Mouse (Mus musculus) retina, postnatal 1 day (tissue): ENCODE results near the gene Btbd11.
A peak's percentile ranks its signal among the peaks of the same experiment; 100 is the strongest.

Source experiments
- DNase-seq: peaks from one replicate; pipeline ENCODE4 v3.0.0-alpha.2; 2012

Btbd11 gene

DNA sequence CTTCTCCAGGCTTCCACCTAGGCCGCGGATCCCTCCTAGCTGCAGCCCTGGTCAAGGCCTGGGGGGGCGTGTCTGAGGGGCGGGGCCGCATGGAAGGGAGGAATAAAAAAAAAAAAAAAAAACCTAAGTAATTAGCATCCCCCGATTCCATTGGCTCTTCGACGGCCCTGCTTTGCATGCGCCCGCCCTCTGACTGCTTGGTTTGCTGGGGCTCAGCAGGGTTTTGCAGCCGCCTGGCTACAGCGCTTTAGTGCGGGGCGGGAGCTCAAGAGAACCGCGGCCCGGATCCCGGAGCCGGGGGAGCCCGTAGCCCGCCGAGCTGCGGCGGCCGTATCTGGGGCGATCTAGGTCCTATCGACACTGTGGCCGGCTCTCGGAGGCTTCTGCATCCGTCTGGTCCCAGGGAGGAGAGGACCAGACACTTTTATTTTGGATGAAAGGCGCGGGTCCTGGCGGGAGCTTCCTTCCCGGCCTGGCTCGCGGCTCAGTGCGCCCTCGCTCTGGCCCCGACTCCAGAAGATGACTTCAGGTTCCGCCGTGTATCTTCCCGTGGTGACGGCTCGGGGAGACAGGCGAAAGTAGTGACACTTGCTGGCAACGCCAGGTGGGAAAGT, at the start of gene Btbd11:
Btbd11 (plus strand) TSS at position 210 of the 614 bp plus-strand sequence.
- DNase-seq, result peak; percentile 98

DNA sequence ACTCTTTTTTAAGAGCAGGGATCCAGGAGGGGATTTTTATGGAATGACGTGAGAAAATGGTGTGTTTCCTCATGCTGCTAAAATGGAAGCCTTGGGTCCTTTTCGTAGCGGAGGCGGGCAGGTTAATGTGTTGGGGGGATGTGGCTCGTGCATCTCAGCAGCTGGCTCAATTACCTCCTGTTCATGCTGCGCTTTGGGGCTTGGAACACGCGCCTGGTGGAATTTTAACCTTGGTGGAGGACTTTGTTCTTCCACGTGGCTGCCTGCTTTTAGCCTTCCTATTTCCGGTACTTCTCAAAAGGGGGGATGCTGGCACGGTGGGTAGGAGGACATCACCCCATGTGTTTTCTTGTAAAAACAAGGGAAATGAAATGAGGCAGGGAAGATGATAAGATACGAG, 47.9 kb upstream of the Btbd11 start:
- no peak for DNase-seq

DNA sequence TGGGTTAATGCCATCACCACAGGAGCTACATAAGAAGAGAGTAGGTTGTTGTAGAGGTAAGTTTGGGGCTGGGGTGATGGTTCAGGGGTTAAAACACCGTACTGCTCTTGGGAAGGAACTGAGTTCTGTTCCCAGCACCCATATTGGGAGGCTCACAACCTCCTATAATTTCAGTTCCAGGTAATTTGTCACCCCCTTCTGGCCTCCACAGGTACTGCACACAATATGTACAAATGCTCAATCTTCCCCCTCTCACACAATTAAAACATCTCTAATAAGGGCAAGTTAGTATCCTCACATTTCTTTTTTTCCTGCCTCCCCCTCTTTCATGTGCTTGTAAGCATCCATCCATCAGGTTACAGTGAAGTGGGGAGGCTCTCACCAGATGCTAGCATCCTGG, 44.7 kb upstream of the Btbd11 start:
- DNase-seq, result no peak

DNA sequence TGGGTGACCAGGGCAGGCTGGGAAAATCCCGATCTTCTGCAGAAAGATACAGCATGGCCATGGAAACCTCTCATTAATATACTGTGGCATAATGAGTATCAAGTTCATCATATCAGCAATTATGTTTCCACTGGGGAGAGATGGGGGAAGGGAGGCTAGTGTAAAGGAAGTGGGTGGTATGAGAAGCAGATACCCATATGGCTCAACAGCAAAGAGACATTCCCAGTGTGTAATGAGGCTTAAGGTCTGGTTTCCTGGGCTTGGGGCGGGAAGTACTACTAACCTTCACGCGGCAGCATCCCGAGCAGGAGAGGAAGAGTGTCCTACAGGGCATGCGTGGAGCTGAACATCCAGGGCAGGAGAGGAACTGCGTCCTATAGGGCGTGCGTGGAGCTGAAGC, 39.4 kb upstream of the Btbd11 start:
- peak; percentile 73 for DNase-seq

DNA sequence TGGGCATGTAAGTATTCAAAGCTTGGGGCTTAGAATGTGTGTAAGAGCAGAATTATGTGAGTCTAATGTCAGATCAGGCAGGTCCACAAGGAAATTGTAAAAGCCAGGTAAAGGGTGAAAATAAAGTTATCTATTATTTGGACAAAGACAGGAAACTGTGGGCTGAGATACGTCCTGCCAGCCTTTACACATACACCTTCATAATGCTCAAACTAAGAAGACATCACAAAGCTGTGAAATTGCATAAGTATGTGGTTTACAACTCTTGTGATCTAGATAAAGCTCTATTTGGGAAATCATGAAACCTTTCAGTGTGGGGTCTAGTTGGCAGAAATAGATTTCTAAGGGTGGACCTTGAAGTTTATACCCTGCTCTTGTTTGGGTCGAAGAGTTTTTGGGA, 34.1 kb upstream of the Btbd11 start:
- DNase-seq, result no peak

DNA sequence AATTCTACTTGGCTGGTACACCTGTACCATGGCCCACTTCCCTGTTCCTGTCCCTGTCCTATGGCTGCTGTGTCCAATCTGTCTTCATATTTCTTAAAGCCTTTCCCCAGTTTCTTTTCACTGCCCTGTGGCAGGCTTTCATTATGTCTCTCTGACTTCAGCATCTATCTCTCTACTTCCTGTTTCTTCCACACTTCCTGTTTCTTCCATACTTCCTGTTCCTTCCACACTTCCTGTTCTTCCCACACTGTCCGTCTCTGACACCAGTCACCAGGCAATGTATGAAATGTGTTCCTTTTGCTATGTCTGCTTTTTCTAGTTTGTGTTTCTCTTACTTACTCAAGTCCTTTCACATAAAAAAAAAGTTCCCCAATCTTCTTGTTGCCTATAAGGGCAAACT, 32.3 kb upstream of the Btbd11 start:
- no peak for DNase-seq

DNA sequence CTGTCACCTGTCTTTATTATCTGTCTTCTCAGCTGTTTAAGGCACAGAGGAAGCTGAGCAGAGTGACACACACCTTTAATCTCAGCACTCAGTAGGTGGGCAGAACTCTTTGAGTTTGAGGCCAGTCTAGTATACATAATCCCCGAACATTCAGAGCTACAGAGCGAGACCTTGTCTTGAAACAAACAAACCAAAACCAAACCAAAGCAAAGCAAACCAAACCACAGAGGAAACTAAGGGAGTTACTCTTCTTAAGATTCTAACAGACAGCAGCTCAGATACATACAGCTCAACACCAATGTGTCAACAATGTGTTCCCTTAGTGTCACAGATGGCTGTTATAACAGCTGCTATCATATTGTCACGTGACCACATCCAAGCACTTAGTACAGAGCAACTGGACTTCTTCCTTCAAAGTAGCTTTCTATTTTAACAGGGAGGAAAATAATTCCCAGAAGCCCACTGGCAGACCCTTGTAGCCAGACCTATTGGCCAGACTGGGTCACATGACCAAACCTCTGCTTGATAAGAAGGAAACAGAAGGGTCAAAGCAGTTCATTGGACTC, 27.0 kb upstream of the Btbd11 start:
- no peak for DNase-seq

DNA sequence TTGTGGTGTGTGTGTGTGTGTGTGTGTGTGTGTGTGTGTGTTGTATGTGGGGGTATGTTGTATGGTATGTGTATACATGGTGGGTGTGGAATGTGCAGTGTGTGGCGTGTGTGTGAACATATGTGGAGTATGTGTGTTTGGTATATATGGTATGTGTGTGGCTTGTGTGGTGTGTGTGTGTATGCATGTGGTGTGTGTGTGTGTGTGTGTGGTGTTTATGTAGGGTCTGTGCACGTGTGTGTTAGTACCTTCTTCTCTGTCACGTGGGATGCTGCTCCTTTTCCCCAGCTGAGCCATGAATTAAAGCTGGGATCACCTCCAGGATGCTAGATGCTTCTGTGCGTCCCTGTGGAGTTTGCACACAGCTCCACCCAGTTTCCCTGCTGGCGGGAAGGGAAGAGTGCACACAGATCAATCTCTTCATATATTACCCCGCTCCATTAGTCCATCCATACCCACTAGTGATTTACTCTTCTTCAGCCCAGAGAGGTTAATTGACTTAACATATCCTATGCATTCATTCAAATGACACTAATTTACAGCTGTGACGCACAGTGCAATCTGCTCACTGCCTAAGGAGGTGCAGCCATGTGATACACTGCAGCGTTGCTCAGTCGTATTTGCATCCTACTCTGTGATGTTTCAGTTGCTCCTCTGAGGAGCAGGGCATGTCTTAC, 23.7 kb upstream of the Btbd11 start:
- DNase-seq, result peak; percentile 34

DNA sequence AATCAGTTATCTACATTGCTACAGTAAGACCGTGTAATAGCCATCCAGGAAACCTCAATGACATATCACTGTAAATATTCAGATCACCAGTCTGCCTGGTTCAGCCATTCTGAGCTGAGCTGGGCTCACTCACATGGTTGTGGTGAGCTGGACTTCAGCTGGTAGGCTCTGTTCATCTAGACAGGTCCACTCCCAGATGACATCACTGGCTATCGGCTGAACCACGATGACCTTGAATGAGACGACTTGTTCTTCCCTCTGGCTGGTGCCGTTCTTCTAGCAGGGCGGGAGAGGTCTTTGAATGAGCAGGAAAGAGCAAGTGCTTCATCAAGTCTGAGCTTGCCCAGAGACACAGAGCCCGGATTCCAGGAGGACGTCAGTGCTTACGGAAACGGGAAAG, 19.7 kb upstream of the Btbd11 start:
- no peak for DNase-seq

DNA sequence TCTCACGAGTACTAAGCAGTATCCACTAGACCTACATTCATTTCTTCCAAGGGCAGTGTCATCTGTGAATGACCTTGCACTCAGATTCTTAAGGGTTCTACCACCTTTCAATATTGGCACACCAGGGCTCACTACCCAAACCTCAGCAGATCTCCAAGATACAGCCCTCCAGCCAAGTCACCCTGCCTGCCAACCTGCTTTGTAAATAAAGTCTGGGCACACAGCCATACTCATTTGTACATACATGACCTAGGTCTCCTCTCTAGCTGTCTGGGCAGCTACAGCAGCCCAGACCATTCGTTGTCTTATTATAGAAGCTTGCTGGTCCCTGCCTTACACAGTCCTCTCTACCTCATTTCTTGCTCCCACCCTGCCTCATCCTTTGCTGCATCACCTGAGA, 15.3 kb upstream of the Btbd11 start:
- no peak for DNase-seq

DNA sequence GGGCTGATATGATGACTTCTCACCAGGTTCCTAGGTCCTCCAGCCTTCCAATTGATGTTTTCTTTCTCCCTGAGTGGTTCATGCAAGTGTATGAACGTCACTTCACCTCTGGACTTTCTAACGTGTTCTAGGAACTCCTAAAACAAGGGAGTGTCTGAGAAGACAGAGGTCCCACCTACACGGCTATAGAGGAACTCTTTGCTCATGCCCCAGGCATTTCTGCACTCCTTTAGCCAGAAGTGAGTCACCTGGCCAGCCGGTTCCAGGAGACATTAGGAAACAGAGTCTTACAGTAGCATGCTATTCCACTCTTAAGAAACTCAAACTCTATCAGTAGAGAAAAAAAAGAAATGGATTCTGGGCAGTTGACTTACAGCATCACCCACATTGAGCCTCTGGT, 14.5 kb upstream of the Btbd11 start:
- DNase-seq, result no peak

DNA sequence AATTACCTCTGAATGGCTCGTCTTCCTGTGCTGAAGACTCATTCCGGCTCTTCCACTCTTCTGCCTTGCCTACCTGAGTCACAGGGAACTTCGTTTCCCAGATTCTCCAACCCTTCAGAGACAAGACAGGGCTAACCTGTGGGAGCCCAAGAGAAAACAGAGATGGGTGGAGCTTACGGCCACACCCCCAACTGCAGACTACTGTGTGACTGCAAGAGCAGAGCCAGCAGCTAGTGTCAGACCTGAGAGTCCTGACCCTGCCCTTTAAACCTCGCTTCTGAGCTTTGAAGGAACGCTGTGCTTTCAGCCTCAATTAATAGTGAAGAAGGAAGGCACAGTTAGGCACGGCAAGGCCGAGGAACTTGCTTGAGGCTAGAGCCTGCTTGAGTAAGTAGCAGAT, 7.6 kb upstream of the Btbd11 start:
- peak; percentile 48 for DNase-seq

DNA sequence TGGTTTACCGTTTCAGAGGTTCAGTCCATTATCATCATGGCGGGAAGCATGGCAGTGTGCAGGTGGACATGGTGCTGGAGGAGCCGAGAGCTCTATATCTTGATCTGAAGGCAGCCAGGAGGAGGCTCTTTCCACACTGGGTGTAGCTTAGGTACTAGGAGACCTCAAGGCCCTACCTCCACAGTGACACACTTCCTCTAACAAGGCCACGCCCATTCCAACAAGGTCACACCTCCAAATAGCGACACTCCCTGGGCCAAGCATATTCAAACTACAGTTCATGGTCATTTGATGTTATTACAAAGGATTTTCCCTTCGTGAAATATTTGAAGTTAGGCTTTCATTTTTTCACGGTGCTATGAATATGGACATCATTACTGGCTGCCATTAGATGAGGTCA, 3.6 kb upstream of the Btbd11 start:
- DNase-seq, result no peak

DNA sequence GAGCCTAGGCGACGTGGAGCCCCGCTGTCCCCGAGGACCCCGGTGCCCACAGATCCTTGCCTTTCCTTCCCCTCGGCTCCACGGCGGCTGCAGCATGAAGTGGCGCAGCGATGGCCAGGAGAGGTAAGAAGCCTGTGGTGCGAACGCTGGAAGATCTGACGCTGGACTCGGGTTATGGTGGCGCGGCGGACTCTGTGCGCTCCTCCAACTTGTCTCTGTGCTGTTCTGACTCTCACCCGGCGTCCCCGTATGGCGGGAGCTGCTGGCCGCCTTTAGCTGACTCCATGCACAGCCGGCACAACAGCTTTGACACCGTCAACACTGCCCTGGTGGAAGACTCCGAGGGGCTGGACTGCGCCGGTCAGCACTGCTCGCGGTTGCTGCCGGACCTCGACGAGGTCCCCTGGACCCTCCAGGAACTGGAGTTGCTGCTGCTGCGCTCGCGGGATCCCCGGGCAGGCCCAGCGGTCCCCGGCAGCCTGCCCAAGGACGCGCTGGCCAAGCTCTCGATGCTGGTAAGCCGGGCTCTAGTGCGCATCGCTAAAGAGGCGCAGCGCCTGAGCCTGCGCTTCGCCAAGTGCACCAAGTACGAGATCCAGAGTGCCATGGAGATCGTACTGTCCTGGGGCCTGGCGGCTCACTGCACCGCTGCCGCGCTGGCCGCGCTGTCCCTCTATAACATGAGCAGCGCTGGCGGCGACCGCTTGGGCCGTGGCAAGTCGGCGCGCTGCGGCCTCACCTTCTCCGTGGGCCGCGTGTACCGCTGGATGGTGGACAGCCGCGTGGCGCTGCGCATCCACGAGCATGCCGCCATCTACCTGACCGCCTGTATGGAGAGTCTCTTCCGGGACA, 831 bp downstream of the Btbd11 start:
- peak; percentile 68 for DNase-seq

DNA sequence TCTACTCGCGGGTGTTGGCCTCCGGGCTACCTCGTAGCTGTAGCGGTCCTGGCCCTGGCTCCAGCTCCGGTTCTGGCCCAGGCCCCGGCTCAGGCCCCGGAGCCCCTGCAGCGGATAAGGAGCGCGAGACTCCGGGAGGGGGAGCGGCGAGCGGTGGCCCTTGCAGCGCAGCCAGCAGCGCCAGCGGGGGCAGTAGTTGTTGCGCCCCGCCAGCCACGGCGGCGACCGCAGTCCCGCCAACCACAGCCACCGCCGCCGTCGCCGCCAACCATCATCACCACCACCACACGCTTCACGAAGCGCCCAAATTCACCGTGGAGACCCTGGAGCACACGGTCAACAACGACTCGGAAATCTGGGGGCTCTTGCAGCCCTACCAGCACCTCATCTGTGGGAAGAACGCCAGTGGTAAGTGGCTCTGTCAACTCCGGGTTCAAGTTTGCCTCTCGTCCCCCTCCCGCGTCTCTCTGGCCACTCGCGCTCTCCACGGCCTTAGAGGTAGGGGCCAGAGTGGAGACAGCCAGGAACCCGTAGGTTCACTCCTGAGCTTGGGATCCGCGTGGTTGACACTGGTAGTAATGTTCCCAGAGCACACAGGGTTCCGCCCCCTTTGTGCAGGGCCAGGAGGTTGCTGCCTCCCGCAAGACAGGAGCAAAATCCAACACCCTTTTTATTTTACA, 1.6 kb downstream of the Btbd11 start:
- DNase-seq, result no peak

DNA sequence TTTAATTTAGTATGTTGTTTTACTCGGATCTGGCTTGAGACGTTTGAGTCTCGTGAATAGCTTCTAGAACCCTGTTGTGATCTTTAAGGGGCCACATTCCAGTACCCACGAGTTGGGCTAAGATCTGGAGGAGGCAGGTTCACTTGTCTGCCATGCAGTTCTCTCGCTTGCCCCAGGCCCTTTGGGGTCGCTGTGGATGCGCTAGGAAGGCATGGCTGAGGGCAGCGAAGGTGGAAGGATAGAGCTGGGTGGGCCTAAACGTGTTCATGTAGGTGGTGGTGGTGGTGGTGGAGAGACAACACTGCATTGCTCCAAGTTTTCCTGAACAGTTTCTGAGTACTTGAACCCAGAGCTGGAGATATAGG, 2.1 kb downstream of the Btbd11 start:
- peak; percentile 78 for DNase-seq

DNA sequence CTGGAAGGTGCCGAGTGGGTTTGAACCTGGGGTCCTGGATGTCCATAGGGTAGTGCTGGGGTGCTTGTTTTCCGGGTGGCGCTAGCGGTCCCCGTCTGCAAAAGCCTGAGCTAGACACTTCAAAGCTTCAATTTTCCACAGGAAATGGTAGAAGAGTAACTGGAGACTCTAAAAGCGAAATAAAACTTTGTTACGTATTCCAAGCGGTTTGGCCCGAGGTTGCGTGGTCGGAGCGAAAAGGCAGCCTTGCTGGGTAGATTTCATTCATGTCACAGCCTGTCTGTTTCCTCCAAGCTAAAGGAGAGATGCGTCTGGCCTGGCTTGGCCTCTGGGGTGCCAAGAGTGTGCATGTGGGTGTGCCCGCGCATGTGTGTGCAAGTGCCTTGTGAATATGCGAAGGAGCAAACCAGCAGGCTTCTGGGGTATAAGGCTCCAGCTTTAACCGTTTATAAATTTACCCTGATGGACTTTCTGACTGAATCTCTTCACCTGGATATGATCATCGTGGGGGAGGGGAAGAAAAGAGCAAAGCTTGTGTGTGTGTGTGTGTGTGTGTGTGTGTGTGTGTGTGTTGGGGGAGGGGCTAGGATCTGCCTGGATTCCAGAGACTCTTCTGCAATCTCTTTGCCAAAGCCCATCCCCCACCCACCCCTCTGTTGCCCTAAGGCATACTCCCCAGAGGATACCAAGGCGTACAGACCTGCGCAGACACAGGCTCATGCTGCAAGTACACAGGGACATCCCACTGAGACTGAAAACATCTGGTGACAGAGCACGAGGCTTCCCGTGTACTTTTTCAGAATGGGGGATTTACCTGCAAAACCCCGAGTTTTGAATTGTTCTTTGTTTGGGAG, 2.9 kb downstream of the Btbd11 start:
- peak; percentile 24 for DNase-seq

DNA sequence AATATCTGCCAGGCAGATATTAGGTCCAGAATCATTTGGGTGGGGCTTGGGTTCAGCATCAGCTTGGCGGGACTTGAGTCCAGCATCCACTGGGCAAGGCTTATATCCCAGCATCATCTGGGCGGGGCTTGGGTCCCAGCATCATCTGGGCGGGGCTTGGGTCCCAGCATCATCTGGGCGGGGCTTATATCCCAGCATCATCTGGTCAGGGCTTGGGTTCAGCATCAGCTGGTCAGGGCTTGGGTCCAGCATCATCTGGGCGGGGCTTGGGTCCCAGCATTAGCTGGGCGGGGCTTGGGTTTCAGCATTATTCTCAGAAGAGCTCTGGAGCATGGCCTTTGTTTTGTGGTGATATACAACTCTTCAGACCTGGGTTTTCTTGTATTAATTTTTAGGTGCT, 6.4 kb downstream of the Btbd11 start:
- peak; percentile 41 for DNase-seq

DNA sequence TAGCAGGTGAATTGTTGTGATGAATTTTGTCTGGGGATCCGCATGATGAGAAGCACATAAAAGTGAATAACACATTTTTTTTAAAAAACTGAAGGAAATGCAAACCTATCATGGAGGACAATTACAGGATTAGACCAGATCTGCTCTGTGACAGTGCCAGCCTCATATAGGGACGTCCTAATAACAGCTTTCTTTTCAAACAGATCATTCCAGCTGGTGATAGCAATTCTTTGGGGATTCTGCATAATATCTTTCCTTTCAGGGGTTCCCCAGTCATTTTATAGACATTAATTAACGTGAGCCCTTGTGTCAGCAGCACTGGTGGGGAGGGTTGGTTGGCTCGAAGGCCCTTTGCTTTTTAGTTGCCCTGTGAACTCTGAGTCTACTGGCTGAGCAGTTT, 7.9 kb downstream of the Btbd11 start:
- no peak for DNase-seq

DNA sequence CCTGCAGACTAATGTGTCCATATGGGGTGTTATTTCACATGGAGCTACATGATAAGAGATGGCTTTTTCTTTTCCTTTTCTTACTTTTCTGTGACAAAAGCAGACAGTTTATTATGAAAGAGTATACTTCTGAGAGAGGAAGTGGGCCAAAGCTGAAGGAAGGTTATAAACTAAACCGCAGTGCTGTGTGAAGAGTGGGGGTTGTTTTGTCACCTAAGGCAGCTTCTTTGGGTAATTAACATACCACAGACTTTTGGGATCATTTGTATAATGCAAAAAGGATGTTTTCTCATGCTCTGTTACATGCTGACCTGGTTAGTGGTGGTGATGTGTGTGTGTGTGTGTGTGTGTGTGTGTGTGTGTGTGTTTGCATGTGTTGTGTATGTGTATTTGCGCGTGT, 24.5 kb downstream of the Btbd11 start:
- DNase-seq, result no peak

DNA sequence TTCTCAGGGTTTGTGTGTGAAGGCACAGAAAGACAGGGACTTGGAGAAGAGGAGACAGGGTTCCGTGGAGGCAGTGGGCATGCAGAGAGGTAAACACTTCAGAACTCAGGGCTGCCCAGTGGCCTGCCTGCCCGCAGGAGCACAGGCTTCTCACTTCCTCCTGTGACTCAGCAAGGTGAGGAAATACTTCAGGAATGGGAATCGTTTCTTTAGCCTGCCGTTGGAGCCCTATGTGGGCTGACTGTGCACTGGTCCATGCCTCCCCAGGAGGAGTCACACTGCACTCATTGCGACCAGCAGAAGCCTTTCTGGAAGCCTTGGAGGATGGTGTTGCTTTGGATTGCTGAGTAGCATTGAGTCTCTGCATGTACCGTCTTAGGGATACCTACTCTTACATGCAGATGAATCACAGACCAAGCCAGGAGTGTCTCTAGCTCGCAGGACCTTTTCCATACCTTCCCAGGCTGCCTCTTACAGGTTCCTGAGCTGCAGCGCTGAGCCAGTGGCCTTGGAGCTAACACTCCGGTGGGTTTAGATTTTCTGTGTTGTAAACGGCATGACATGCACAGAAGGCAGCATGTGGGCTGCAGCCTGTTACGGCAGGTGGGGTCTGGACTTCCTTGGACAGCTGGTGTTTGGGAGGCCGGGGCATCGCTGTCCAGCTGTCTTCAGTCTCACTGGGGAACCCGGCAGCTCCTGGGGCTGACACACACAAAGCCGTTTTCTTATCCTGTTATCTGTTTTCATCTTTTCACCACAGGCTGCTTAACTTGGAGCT, 34.4 kb downstream of the Btbd11 start:
- peak; percentile 76 for DNase-seq
